Mouse (Mus musculus) cerebellum, adult (tissue): Measurements from ENCODE around the gene Tsc1.

Experiments used
- ATAC-seq: cut with Nextera tagmentation; 2 replicates; pipeline ENCODE4 v1.9.2; 2017; ENCODE audit warnings: mild to moderate bottlenecking, moderate library complexity, mixed read lengths; ENCODE audit not compliant: insufficient number of reproducible peaks, low FRiP score, low TSS enrichment

Gene Tsc1

GRCm38 (mm10) chr2:28640461-28641424 lies at the start of gene Tsc1:
TSS of gene Tsc1 (plus strand) at chr2:28641228.
- peak; percentile 87 for ATAC-seq

DNA sequence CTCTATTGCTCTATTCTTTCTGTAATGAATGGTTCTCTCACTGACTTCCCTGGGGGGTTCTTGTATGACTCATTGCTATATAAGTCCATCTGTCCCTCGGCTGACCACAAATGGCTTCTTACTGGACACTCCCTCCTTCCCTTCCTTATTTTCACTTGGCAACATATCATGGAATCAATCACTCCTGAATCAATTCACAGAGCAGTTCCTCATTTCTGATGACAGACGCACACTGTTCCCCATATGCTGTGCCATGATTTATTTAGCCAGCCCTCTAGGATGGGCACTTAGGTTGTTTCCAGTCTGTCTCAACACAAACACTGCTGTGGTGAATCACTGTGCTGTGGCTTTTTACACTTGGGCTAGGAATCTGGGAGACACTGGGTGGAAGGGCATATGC lies 49.5 kb upstream of the Tsc1 start:
- no peak for ATAC-seq

DNA sequence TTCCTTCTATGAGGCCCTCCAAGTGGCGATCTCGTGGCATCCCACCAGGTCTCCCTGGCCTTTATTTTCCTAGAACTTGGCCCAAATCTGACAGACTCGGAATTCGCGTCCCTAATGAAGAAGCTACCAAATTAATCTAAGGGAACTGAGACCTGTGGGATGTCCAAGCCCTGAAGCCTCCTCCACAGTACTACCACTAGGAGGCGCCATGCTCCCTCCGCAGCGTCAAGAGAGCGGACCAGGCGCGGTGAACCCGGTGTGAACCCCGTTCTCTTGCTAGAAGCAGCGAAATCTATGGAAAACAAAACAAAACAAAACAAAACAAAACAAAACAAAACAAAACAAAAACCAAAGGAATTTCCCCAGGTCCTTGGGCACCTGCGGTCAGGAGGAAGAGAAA lies 48.2 kb upstream of the Tsc1 start:
- ATAC-seq, result no peak

DNA sequence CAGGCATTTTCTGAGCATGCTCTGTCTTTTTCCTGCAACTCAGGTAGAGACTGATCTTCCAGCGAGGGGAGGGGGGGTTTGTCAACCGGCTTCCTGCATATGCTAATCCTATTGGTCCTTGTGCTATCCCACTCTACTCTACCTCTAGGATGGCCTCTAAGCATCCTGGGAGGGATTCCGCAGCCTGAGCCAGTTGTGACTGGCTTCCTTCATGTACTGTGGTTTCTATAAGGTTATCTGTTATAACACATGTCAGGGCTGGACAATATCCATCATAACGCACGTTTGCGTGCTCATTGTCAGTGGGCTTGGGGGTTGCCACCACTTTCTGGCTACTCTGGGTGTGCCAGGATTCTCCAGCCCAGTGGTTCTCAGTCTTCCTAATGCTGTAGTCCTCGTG lies 45.0 kb upstream of the Tsc1 start:
- no peak for ATAC-seq

- ATAC-seq, result no peak
Observed at GRCm38 (mm10) chr2:28596998-28597397, 44.0 kb upstream of the Tsc1 start.

DNA sequence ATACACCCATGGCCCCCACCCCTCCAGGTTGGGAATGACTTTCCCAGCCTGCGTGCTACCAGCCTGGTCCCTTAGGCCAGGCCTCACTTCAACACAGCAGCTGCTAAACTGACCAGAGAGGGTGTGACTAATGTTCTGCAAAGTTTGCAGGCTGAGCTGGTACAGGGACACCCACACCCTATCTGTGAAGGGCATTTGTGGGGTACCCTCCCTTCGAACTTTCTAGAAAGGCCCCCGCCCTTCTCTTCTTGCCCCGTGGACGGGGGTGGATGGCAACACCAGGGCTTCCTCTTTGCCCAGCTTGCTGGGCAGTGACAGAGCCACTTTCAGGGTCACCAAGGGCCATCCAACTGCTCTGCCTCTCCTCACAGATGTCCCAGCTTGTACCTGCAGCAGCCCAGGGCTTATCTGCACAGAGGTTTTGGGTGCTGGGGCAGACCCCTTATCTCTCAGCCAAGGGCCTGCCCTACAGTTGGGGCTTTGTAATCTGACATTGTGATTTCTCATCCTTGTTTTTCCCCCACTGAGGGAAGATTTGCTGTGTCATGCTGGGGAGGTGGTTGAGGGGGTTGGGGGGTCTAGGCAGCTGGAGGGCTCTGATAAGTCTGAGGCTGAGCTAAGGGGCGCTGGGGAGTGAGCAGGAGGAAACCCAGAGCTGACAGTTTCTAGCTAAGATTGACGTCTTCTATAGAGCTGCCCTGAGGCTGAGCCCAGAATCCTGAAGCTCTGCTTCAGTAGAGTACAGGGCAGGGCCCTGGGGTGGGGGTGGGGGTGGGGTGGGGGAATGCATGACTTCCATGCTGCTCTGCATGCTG lies 43.1 kb upstream of the Tsc1 start:
- no peak for ATAC-seq

DNA sequence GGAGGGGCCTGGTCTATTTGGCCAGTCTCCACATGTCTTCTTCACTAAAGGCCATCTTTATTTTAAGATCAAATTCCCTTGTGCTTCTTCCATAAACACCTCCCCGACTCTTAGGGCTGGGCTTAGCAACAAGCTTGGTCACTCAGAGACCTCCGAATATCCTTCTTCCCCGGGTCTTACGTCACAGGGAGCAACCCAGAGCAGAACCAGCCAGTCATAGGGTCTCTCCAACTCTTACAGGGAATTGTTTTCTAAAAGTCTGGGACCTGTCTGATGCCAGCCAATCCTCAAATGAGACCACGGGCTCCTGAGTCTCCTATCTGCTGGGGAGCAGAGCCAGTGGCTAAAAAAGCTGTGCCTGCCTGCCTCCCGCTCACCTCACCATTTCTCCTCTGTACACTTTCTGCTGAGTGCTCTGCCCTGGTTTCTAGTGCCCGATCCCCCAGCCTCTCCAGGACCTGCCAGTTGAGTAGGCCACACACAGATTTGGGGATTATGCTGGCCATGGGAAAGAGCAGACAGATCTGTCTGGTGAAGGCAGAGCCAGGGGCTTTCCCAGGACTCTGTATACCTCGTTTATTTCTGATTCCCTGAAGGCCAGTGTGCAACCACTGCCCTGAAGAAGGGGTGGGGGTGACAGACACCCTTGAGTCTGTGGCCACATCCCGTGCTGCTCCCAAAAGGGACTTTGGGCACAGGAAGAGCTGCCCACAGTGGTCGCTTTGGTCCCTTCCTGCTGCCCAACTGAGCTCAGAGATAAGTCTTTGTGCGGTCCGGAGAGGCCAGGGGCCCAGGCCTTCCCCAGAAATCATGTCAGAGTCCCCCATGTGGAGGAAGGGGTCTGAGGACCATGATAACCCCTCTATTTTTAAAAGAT lies 42.1 kb upstream of the Tsc1 start:
- ATAC-seq, result no peak

- no peak for ATAC-seq
Observed at GRCm38 (mm10) chr2:28599569-28599900, 41.5 kb upstream of the Tsc1 start.

DNA sequence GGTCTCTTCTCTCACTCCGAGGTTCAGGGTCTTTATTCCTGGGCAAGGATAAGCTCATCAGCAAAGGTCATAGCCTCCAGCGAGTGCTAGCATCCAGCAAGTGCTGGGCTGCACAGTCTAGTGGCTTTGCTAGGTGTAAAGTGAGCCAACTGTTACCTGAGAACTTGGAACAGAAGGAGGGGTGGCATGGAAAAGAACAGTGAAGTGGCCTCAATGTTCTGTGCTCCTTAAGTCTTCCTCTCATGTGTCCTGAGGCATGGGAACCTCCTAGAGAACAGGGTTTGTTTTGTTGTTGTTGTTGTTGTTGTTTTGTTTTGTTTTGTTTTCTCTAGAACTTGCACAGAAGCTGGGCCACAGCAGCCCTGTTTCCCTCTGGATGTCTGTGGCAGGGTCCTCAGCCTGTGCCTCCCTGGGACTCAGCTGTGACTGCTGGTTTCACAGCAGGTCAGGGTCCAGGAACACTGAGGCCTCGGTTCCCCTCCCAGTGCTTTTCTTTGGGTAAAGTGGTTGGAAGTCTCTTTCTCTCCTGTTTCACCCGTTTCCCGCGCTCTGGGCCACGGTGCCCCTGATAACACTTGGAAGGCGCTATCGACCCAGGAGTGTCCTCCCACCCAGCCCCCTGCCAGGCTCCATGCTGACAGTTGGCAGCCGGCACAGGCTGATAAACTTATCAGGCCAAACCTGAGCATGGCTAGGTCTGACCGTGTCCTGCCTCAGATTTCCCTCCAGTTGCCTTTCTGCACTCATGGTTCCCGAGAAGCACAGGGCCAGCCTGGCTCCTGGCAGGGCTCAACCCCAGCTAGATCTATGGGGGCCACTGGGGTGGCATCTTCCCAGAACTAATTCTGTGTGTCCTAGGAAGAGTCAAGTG lies 39.1 kb upstream of the Tsc1 start:
- no peak for ATAC-seq

DNA sequence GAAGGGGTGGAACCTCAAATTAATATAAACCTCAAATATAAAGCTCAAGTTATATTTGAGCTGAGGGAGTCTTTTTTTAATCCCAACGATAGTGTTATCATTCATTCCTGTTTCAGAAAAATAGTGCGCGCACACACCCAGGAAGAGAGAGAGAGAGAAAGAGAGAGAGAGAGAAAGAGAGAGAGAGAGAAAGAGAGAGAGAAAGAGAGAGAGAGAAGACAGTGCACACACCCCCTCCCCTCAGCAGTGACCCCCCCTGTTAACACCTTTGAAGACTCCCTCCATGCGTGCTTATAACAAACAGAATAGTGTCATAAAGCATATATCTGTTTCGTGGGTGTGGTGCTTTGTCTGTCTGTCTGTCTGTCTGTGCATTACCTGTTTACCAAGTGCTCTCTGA lies 37.5 kb upstream of the Tsc1 start:
- no peak for ATAC-seq

DNA sequence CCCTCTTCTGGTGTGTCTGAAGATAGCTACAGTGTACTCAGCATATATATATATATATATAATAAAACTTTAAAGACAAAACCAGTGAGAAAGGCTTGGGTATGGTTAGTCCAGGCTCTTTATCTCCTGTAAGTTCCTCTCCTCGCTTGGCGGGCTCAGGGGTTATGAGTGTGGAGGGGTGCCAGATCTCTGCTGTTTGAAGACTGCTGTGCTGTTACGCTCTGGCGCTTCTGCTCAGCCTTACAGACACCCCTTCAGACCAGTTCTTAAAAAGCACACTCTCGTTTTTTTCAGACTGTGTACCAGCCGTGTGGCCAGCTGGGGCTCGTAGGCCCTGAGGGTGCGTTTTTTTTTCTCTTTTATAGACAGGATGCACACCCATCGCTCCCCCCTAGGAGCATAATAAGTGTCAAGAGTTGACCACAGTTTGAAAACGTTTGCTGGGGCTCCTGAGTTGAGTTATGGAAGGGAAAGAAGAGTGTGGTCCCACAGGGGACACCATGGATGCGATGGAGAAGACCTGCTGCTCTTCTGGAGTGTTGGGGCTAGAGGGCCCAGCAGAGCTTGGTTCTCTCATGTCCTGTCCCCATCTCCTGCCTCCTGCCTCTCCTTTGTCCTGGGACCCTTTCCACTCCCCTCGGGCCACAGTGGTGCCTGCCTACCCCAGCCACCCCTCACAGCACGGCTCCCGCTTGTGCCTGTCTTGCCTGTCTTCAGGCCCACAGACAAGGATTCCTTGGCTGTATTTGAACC lies 35.1 kb upstream of the Tsc1 start:
- ATAC-seq, result no peak

- no peak for ATAC-seq
Observed at GRCm38 (mm10) chr2:28606601-28607340, 34.3 kb upstream of the Tsc1 start.

DNA sequence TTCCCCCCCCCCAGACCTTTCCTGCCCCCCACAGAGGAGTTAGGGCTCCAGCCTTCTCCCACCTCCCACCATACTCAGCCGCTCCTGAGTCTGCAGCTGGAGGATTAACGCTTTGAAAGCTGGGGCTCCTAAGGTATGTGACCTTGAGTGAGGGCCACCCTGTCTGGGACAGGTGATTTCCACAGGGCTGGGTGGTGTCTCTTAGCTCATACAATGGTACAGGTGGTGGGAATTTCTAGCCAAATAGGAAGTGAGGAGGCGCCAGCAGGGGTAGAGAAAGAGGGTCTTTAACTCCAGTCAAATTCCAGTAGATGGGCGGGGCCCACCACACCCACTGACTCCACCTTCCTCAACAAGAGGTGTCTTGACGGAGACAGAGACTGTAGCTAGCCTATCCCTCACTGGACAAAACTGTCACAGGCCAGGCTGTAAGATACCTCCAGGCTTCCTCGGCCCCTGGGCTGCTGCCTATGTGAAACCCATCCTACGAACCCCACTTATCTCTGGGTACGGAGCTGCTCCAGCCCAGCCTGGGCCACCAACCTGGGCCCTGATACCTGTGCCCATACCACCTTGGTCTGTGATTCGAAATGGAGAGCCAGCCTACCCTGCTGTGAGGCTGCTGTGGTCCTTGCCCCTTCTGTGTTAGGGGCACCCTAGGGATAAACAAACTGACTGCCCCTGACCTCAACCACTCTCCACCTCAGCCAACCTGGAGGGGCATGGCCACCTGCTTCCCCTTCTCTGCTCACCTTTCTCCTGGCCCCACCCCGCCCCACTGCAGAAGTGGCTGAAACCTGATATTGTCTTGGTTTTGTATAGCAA lies 33.5 kb upstream of the Tsc1 start:
- ATAC-seq, result no peak

DNA sequence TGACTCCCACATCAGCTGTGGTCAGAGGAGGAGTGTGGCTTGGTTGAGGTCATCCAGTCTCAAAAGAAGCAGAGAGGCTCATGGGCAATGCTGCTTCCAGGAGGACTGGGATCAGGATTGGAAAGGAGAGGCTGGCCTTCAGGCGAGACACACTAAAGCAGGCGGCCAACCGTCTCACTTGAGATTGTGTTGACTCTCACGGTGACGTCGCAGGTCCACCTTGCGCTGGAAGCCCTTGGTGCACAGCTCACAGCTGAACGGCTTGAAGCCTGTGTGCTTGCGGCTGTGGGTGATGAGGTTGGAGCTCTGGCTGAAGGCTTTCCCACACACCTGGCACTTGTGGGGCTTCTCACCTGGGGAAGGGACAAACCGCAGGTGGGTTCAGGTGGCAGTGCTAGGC lies 31.2 kb upstream of the Tsc1 start:
- no peak for ATAC-seq

DNA sequence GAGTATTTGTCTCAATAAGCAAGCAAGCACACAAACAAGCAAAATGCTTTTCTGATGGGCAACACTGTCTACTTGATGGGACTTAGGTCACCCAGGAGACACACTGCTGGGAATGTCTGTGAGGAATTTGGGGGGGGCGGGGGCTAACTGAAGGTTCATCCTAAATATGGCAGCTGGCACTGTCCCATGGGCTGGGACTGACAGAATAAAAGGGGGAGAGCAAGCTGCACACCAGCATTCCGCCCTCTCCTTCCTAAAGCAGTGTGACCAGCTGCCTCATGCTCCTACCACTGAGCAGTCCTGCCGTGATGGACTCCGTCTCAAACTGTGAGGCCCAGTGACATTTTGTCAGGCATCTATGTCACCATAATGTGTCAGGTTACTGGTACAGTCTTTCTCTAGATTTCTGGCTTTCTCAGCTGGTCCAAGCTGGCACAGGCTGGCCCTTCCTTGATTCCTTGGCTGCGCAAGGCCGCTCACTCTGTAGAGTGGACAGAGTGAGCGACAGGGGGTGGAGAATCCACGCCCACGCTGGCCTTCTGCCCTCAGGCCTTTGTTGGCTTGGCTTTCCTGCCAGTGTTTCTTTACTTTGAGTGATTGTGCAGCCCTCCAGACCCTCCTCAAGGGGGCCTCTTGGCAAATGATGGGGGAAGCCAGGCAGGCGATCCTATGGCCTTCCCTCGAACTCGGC lies 30.2 kb upstream of the Tsc1 start:
- ATAC-seq, result no peak

DNA sequence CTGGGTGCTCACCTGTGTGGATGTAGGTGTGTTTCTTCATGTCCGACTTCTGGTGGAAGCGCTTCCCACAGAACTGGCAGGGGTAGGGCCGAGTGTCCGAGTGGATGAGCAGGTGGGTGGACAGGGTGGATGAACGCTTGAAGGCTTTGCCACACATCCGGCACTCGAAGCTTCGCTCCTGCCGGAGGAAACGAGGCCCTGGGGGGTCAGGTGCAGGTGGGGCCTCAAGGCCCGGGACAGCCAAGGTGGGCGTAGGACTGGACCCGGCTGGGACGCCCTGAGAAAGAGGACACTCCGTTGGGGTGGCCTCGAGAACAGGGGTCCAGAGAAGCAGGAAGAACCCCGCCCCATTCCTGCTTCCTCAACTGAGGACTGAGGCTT lies 29.6 kb upstream of the Tsc1 start:
- ATAC-seq, result no peak
